Mouse (Mus musculus): Measurements from ENCODE around the gene Wipf1.

GRCm38 (mm10) chr2:73396828-73397325 is 132.7 kb downstream of the Wipf1 start:
- TF ChIP-seq POLR2A (IDR thresholded peaks at IDR 0.05; ENCODE audit: low read depth, low read length): no peak
- TF ChIP-seq CTCF (IDR thresholded peaks at IDR 0.05; ENCODE audit: borderline replicate concordance, insufficient read depth, low read length): no peak
